Mouse (Mus musculus) E14TG2a.4 (cell line): Measurements from ENCODE around the gene Cd300lb.

ENCODE experiments used
- CTCF ChIP-seq: conservative IDR thresholded peaks from 2 replicates; pipeline ENCODE4 v1.5.1; 2014; ENCODE audit warnings: low read length
- NANOG ChIP-seq: IDR thresholded peaks from 2 replicates; pipeline ENCODE4 v1.6.1; 2014; ENCODE audit warnings: borderline replicate concordance, low read length, mixed read lengths
- POU5F1 ChIP-seq: IDR thresholded peaks from 2 replicates; pipeline ENCODE4 v1.6.1; 2014; ENCODE audit warnings: low read length, borderline replicate concordance

DNA sequence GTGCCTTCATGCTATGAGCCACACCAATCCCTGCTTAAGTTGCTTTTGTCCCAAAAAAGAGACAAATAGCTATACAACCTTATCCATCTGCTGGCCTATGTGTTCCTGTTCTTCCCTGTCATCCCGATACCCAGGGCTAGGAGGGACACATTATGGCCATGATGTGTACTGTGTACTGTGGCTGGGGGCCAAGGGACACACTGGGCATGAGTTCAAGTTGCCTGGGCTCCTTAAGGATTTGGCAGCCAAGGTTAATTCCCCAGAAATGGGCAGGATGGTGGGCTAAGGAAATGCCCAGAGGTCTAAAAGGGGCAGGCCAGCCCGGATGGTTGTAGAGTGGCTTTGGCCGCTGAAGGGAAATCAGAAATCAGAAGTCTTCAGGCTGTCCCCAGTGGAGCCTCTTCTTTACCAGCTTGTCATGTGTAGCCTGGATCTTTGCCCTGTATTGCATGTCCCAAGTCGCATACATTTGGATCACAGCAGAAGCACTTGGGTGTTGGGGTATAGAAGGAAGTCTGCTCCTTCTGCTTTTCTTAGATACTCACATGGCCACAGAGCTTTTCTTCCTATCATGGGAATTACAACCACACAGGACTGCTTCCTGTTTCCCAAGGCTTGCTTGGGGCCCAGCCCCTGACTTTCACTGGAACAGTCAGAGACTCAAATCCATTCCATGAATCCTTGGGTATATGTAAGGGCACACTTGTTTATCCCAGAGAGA is 49.6 kb downstream of the Cd300lb start:
- TF ChIP-seq CTCF (no peak), POU5F1 (no peak), NANOG (no peak)
